Mouse (Mus musculus): Measurements from ENCODE around the gene Olfr464.

Gene Olfr464

DNA sequence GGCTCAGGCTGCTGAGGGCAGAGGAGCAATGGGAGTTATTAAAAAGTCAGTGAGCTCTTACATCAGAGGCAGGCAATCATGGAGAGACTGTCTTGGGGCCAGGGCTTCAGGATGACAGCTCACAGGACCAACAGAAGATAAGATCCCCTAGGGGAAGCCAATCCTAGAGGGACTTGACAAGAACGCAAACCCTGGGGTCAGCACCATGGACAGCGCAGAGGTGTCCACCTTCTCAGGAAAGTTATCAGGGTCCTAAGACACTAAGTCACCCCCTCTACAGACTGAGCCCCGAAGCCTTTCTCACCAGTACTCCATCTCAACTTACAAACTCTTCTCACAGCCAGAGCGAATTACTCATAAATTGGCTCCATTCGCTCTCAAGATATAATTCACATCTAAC is at the start of gene Olfr464:
Gene Olfr464, minus strand, starts transcription at position 2 of the 400 bp plus-strand sequence.
- DNase-seq (ENCODE audit: low read depth): peak; percentile 39

DNA sequence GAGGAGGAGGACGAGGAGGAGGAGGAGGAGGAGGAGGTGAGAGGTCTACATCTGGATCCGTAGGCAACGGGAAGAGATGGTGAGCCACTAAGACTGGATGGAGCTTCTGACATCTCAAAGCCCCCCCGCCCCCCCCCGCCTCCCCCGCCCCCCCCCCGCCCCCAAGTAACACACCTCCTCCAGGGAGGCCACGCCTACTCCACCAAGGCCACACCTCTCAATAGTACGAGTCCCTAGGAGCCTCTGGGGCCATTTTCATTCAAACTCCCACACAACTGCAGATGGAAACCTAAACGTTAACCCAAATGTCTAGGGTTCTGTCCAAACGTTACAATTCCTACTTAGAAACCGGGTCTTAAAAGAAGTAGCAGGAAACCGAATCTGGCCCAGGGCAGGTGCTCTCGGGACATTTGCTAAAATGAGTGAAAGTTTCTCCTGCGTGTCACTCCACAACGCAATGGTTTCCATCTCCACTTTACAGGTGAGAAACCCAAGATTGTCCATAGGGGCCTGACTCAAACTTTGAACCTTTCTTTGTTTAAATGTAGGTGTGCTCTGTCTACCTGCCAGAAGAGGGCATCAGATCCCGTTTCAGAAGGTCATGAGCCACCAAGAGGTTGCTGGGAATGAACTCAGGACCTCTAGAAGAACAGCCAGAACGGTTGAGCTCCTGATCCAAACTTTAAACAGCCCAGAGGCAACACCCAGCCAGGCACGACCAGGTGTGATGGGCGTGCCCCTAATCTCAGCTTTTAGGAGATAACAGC is 47.8 kb upstream of the Olfr464 start:
- DNase-seq (ENCODE audit: low read depth): peak; percentile 39

DNA sequence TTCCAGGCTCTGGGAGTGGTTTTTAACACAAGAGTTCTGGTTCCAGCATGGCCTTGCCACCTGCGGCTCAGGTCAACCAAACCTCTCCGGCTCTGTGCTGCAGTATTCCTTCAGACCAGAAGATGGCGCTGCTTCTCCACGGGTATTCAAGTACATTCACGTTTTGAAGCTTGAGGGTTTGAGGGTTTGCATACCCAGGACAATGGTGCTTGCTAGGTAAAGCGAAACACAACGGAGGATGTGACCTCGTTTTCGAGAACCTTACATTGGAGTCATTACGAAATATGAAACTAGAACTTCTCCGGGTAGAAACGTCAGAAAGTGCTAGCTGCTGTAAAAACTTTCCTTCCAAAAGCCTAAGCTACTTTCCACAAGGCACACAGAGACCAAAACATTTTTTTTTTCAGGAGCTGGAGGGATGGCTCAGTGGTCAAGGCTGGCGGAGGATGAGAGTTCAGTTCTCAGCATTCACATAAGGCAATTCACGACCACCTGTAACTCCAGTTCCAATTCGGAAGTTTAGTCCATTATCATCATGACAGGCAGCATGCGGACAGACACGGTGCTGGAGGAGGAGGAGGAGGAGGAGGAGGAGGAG is 47.0 kb upstream of the Olfr464 start:
- peak; percentile 91 for DNase-seq (ENCODE audit: low read depth)

DNA sequence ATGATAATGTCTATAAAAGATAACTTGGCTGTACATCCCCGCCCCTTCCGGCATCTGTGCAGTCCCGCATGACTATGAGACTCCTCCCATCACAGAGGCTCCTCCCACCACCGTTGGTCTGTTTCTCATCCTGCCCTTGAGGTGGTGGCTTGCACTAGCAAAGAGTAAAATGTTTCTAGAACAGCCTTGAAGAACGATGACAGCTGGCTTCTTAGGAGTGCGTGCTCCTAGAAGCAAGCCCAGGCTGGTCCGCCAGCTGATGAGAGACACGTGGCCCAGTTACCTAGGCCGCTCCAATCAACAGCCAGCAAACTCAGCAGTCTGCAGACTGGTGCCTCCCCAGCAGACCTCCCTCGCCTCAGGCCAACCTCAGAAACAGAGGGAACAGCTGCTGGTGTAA is 45.4 kb upstream of the Olfr464 start:
- peak; percentile 21 for DNase-seq (ENCODE audit: low read depth)

- no peak for DNase-seq (ENCODE audit: low read depth)
These were observed 44.5 kb upstream of the Olfr464 start for GRCm38 (mm10) chr11:87965293-87965692.

DNA sequence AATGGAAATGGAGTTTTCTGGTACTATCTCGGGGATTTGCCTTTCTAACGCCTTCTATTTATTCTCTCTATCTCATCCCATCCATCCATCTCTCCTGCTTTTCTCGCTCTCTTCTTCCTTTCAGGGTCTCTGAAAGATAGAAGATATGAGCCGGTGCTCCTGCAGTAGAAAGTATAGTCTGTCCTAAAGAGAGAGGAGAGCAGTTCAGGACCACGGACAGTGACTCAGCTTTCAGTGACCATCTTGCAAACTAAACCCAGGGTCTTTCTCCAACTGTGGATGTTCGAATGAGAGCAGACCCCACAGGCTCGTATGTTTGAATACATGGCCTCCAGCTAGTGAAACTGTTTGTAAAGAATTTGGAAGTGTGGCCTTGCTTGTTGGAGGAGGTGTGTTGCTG is 36.3 kb upstream of the Olfr464 start:
- DNase-seq (ENCODE audit: low read depth): peak; percentile 74

DNA sequence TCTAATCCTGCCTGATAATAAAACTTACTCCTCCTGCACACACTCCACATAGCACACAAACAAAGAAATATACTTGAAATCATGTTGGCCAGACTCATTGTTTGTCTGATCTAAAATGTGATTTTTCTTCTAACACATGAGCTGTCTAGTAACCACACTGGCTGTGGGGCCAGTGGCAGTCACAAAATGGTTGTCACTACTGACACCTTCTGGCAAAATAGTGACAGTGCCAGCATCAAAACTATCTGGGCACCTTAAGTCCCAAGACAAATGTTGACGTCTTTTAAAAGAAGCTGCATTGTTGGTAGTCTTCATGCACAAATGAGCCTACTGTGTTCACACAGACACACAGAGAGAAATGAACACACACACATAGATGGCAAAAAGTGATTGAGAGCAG is 34.4 kb upstream of the Olfr464 start:
- DNase-seq (ENCODE audit: low read depth): peak; percentile 46

DNA sequence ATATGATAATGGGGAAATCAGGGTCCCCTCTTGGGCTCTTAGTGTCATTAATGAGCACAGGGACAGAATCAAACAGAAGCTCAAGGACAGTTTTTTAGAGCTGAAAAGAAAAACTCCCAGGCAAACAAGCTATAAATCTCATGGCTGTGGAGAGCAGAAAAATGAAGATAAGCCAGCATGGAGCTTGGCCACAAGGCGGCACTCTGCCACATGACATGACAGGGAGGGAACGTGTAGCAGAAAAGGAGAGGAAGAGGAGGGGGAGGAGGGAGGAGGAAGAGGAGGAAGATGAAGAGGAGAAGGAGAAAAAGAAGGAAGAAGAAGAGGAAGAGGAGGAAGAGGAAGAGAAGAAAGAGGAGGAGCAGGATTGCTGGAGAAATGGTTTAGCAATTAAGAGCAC is 29.2 kb upstream of the Olfr464 start:
- no peak for DNase-seq (ENCODE audit: low read depth)

GRCm38 (mm10) chr11:87935467-87935866 is 14.7 kb upstream of the Olfr464 start:
- DNase-seq (ENCODE audit: low read depth): no peak

GRCm38 (mm10) chr11:87933731-87934130 is 13.0 kb upstream of the Olfr464 start:
- DNase-seq (ENCODE audit: low read depth): no peak

GRCm38 (mm10) chr11:87930348-87930747 is 9.6 kb upstream of the Olfr464 start:
- DNase-seq (ENCODE audit: low read depth): no peak

- no peak for DNase-seq (ENCODE audit: low read depth)
These were observed 466 bp downstream of the Olfr464 start for GRCm38 (mm10) chr11:87920301-87920700.

DNA sequence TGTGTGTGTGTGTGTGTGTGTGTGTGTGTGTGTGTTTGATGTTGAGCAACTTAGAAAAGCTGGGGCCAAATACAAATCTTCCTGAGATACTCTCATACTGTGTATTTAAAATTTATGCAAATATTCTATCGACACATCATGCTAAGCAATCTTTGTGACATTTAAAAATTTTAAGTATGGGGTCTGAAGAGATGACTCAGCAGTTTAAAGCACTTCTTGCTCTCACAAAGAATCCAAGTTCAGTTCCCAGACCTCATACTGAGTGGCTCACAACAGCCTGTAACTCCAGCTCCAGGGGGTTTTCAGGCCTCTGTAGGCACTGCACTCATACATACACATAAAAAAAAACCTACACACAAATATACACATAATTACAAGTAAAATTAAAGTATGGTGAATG is 4.8 kb downstream of the Olfr464 start:
- DNase-seq (ENCODE audit: low read depth): no peak

- DNase-seq (ENCODE audit: low read depth): no peak
These were observed 16.4 kb downstream of the Olfr464 start for GRCm38 (mm10) chr11:87904331-87904730.

GRCm38 (mm10) chr11:87897287-87897686 is 23.5 kb downstream of the Olfr464 start, which contains the start of gene Olfr463:
TSS of gene Olfr463 (minus strand) at chr11:87897387.
- DNase-seq (ENCODE audit: low read depth): no peak

DNA sequence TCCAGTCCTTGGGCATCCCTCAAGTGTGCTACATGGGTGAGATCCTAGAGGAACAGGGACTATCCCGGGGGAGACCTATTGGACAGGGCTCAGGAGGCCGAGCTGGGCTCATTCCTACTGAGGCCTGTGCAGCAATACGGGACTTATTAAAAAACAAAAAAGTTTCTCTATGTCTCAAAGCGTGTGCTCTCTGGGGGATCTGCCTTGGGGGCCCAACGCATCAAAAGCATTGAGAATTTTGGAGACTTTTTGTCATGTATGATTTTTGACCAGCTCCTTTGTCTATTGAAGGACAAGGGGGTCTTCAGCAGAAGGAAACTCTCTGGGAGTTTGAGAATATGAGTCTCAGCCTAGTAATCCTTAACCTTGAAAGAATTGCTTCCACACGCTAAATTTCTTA is 28.6 kb downstream of the Olfr464 start, which contains the start of gene Olfr462:
Gene Olfr462, minus strand, starts transcription at position 101 of the 400 bp plus-strand sequence.
- no peak for DNase-seq (ENCODE audit: low read depth)

DNA sequence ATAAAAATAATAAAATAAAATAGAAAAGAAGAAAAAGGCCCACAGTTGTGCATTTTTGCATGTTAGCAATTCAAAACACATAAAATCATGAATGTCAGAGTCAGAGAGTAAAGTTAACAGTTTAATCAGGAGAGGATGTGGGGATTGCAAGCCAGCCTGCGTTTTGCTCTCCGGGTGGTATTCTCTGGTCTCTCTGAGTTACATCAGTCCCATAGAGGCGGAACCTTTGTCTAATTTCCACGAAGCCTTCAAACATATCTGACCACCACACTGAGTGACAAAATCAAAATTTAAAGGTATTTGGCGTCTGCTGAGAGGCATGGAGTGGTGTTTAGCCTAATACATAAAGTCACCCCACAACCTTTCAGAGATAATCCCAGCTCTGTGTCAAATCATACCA is 35.9 kb downstream of the Olfr464 start:
- DNase-seq (ENCODE audit: low read depth): no peak

DNA sequence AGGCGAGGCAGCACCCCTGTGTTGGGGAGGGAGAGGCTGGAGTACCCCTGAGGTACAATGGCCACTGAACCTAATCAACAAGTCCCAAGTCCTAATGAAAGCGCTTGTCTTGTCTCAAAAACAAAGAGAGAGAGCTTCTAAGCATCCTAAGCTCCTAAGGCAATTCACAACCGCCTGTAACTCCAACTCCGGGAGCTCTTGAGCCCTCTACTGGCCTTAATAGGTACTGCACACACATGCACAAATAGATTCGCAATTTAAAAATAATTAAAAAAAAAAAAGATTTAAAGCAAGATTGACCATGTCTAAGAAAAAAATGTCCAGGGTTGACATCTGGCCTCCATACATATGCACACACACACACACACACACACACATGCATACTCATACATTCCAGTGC is 37.3 kb downstream of the Olfr464 start:
- peak; percentile 58 for DNase-seq (ENCODE audit: low read depth)

GRCm38 (mm10) chr11:87881714-87882113 is 39.1 kb downstream of the Olfr464 start:
- DNase-seq (ENCODE audit: low read depth): no peak

GRCm38 (mm10) chr11:87879826-87880225 is 40.9 kb downstream of the Olfr464 start:
- no peak for DNase-seq (ENCODE audit: low read depth)

- DNase-seq (ENCODE audit: low read depth): no peak
These were observed 45.3 kb downstream of the Olfr464 start, which contains the start of gene Epx for GRCm38 (mm10) chr11:87875436-87875835. TSS of gene Epx (minus strand) at chr11:87875536.

GRCm38 (mm10) chr11:87871766-87872165 is 49.0 kb downstream of the Olfr464 start:
- DNase-seq (ENCODE audit: low read depth): no peak

GRCm38 (mm10) chr11:87870096-87870495 is 50.7 kb downstream of the Olfr464 start:
- no peak for DNase-seq (ENCODE audit: low read depth)
